Mouse (Mus musculus) limb, embryonic 11.5 days (tissue): ENCODE measurements around the gene Cux1. TPM values are rescaled to one million over a fixed set of nuclear protein-coding genes. Genes with fewer than 3 reads are reported as not detected.
A peak's percentile ranks its signal among the peaks of the same experiment; 100 is the strongest.

Experiments used
- ATAC-seq: fragments of 200-750 bp; cut with Nextera tagmentation; 2 replicates; pipeline ENCODE4 v1.8.0; 2017; ENCODE audit warnings: low read depth; ENCODE audit not compliant: insufficient number of reproducible peaks, low FRiP score, low TSS enrichment
- DNase-seq: peaks from one replicate; pipeline ENCODE4 v3.0.0-alpha.2; 2015; ENCODE audit warnings: low spot score
- H3K27ac ChIP-seq: fragments of 300-500 bp; sonication (generic); replicated peaks from 2 replicates; pipeline ENCODE4 v1.5.1; 2014; ENCODE audit warnings: low read depth, mild to moderate bottlenecking, low read length
- H3K27me3 ChIP-seq: fragments of 300-500 bp; sonication (generic); 2 replicates; pipeline ENCODE4 v1.6.1; 2014; ENCODE audit warnings: mild to moderate bottlenecking, low read length, mixed read lengths; ENCODE audit not compliant: control insufficient read depth, insufficient read depth
- H3K36me3 ChIP-seq: fragments of 300-500 bp; sonication (generic); 2 replicates; pipeline ENCODE4 v1.6.1; 2014; ENCODE audit warnings: mild to moderate bottlenecking, low read length, moderate library complexity, mixed read lengths; ENCODE audit not compliant: control insufficient read depth, insufficient read depth
- H3K4me1 ChIP-seq: fragments of 300-500 bp; sonication (generic); 2 replicates; pipeline ENCODE4 v1.6.1; 2014; ENCODE audit warnings: low read length, mixed read lengths; ENCODE audit not compliant: control insufficient read depth, insufficient read depth
- H3K4me2 ChIP-seq: fragments of 300-500 bp; sonication (generic); 2 replicates; pipeline ENCODE4 v1.6.1; 2014; ENCODE audit warnings: low read depth, mild to moderate bottlenecking, moderate library complexity; ENCODE audit not compliant: severe bottlenecking
- H3K4me3 ChIP-seq: fragments of 300-500 bp; sonication (generic); 2 replicates; pipeline ENCODE4 v1.5.1; 2014; ENCODE audit warnings: low read depth, low read length
- H3K9ac ChIP-seq: fragments of 300-500 bp; sonication (generic); 2 replicates; pipeline ENCODE4 v1.6.1; 2014; ENCODE audit warnings: mild to moderate bottlenecking, low read length
- H3K9me3 ChIP-seq: fragments of 300-500 bp; sonication (generic); 2 replicates; pipeline ENCODE4 v1.6.1; 2016; ENCODE audit warnings: low read length; ENCODE audit not compliant: control insufficient read depth
- WGBS: fragments of 180-500 bp; shearing (Covaris S2); extraction: QIAGEN DNeasy Blood & Tissue Kit; methylation state at CpG from one replicate; pipeline ENCODE4 v1.1.7; 2014; 5-methylcytosine and 5-hydroxymethylcytosine counted together
- polyA plus RNA-seq: library from polyadenylated mRNA; unstranded; fragments of >200 nt; fragmentation: Nextera tagmentation; extraction: Ambion mirVana; gene quantifications from 2 replicates; pipeline ENCODE4 v1.2.1, GENCODE M21; 2014

The Cux1 gene
- polyA plus RNA-seq, 1 experiment from 2014 or later: 65.6 TPM

DNA sequence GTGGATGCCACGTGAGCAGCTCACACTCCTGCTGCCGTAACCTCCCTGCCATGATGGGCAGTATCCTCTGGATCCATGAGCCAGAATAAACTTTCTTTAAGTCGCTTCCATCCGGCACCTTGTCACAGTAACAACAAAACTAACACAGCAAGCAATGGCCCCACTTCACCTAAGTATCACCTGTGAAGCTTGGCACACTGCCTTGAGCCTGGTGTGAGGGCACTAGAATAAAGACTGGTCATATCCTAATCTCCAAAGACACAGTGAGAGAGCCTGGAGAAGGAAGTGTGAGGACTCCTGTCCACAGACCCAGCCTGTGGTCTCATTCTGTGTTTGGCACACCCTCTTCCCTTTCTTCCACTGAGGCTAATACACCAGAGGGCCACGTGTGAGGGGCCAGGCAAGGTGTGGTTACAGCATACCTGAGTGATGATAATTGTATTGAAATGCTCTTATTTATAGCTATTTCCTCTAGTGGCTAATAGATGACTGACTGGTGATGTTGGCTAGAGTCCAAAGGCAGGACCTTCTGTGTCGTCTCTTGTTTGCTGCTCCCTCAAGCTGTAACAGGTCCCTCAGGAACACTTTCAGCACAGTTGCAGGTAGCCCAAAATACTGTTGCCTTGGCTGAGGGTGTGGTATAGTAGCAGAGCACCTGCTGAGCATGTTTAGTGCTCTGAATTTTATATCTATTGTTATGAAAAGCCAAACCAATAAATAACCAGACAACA lies 278.8 kb downstream of the Cux1 start:
- Histone ChIP-seq H3K4me3 (no peak overlapping the region), H3K27ac (no peak overlapping the region), H3K4me2 (no peak overlapping the region), H3K27me3 (no peaks in the 10 kb centered on the region), H3K9ac (no peak overlapping the region), H3K4me1 (no peaks in the 10 kb centered on the region), H3K36me3 (no peaks in the 10 kb centered on the region), H3K9me3 (no peaks in the 10 kb centered on the region)
- DNase-seq: no peak
- 89% methylated on average over 6 of the region's 6 CpGs for WGBS
- ATAC-seq: no peak

DNA sequence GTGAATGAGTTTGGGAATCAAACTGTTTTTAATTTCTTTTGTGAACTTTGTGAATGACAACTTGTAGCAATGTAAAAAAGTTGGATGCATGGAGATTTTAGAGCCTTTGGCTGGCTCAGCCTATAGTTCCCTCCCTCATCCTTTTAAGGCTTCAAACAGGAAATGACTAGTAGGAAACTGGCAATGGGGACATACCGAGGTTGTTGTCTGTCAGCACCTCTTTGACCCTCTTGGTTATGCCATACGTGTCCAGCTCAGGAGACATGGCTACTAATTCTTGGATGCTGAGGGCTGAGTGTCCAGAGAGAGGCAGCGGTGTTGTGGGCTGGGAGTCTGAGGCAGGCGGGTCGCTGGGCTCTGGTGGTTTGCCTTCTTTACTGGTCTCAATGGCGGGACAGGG lies 280.7 kb downstream of the Cux1 start:
- H3K4me1 ChIP-seq: no peaks in the 10 kb centered on the region
- no peak overlapping the region for H3K27ac ChIP-seq
- H3K9ac ChIP-seq: no peak overlapping the region
- no peak overlapping the region for H3K4me2 ChIP-seq
- no peak overlapping the region for H3K4me3 ChIP-seq
- 80% methylated on average over 6 of the region's 6 CpGs for WGBS
- H3K27me3 ChIP-seq: no peaks in the 10 kb centered on the region
- no peaks in the 10 kb centered on the region for H3K9me3 ChIP-seq
- DNase-seq: no peak
- ATAC-seq: no peak
- H3K36me3 ChIP-seq: no peaks in the 10 kb centered on the region; the same call in 1 of the 2 replicates

DNA sequence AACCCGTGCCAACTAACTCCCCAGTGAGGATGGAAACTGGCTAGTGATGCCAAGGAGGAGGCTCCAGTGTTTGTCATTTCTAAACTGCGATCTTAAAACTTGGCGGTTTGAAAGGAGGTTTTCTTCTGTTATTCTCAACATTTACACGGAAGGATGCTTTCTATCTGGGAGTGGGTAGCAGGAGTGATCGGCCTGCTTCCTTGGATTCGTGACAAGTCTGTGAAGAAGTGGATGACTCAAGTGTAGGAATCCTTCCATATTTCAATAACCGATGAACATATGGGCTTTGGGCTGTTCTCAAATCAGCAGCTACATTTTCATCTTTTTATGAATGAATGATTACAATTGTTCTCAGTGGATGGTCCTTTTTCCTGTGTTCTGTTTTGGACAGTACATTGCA lies 282.2 kb downstream of the Cux1 start:
- Histone ChIP-seq H3K4me3 (no peak overlapping the region), H3K9ac (no peak overlapping the region), H3K4me1 (no peaks in the 10 kb centered on the region), H3K9me3 (no peaks in the 10 kb centered on the region), H3K36me3 (no peaks in the 10 kb centered on the region; the same call in 1 of the 2 replicates), H3K4me2 (no peak overlapping the region), H3K27me3 (no peaks in the 10 kb centered on the region), H3K27ac (no peak overlapping the region)
- no peak for DNase-seq
- no peak for ATAC-seq
- WGBS: 91% methylated on average over 7 of the region's 7 CpGs

DNA sequence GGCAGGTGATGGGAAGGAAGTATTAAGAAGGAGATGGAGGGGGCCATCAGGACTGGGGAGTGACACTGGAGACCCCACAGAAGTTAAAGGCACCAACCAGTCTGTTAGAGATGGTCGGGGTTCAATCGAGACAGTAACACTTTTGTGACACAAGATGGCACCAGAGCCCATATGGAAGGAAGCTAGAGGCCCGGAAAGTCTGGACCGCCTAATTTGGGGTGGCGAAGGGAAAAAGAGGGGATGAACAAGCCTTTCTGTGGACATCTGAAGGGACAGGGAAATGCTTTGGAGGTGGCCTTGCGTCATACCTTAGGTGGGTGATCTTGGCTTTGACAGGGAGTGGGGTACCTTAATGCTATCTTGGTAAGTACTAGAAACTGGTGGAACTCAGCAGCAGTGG lies 285.9 kb downstream of the Cux1 start:
- no peak overlapping the region for H3K4me2 ChIP-seq
- WGBS: 58% methylated on average over 6 of the region's 6 CpGs
- H3K9ac ChIP-seq: no peak overlapping the region
- peaks cover 10% of the 10 kb centered on the region; the same call in 1 of the 2 replicates for H3K36me3 ChIP-seq
- H3K27me3 ChIP-seq: no peaks in the 10 kb centered on the region
- H3K27ac ChIP-seq: no peak overlapping the region
- no peak overlapping the region for H3K4me3 ChIP-seq
- DNase-seq (peak; percentile 48), ATAC-seq (no peak)
- no peaks in the 10 kb centered on the region for H3K9me3 ChIP-seq
- H3K4me1 ChIP-seq: no peaks in the 10 kb centered on the region

DNA sequence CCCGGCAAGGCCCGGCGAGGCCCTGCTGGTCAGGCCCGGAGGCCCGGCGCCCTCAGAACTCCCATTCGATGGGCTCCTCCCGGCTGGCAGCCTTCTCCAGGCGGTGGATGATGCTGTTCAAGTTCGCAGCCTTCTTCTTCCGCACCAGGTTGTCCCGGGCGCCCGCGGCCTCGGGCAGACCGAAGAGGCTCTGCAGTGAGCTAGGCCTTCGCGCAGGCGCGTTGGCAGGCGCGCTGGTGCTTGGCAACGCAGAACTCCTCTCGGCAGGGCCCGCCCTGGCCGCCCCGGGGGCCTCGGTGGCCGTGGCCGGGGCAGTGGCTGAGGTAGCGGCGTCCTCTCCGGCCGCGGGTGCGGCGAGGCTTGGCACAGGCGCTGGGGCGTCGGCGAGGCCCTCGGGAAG lies 292.6 kb downstream of the Cux1 start:
- H3K36me3 ChIP-seq: peaks cover 21% of the 10 kb centered on the region
- ATAC-seq: no peak

DNA sequence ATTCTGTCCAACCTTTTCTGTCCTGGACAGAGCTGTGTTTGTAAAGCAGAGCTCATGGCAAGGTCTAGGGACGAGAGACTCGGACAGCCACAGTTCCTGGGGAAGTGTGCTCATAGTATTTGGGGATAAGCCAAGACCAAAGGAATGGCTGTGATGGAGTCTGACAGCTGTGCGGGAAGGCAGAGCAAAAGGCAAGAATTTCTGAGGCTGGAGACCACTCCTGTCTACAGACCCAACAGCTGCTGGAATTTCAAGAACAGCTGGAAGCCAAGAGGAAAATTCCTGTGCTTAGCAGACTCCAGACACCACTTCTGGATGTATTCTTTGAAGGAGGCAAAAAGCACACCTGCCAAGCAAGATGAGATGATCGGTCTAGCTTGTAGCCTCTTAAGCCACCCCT lies 297.4 kb downstream of the Cux1 start:
- Histone ChIP-seq H3K27ac (no peak overlapping the region), H3K4me1 (no peaks in the 10 kb centered on the region), H3K27me3 (no peaks in the 10 kb centered on the region), H3K9ac (no peak overlapping the region), H3K9me3 (no peaks in the 10 kb centered on the region), H3K4me2 (0 out of 2 replicates have a peak overlapping the region, but pooled peaks have one; percentile 2), H3K4me3 (no peak overlapping the region), H3K36me3 (peaks cover 5% of the 10 kb centered on the region)
- 88% methylated on average over 4 of the region's 4 CpGs for WGBS
- ATAC-seq: no peak
- DNase-seq: no peak

More for the DNA sequence above, 292.6 kb downstream of the Cux1 start:
- no peak for DNase-seq
- WGBS: 86% methylated on average over 41 of the region's 43 CpGs
- no peaks in the 10 kb centered on the region for H3K9me3 ChIP-seq
- no peak overlapping the region for H3K9ac ChIP-seq
- no peaks in the 10 kb centered on the region for H3K4me1 ChIP-seq
- H3K27ac ChIP-seq: no peak overlapping the region
- no peak overlapping the region for H3K4me3 ChIP-seq
- H3K4me2 ChIP-seq: no peak overlapping the region
- no peaks in the 10 kb centered on the region for H3K27me3 ChIP-seq

DNA sequence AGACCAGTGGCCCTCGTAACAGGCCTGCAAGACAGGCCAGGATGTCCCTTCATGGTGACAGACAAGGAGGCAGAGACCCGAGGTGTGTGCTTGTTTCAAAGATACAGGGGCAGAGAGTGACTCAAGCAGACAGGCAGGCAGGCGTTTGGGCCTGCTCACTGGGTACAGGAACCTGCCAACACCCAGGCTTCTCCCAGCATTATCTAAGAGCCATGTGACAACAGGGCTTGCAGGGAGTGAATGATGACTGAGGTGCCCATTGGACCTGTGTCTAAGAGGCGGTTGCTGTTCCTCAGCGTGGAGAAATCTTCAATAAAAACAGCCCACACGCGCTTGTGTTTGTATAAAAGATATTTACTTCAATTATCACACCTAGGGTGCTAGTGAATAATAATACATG lies 301.2 kb downstream of the Cux1 start:
- ATAC-seq: no peak
- Histone ChIP-seq H3K4me3 (no peak overlapping the region), H3K27ac (no peak overlapping the region), H3K9me3 (no peaks in the 10 kb centered on the region), H3K36me3 (no peaks in the 10 kb centered on the region), H3K4me1 (no peaks in the 10 kb centered on the region), H3K9ac (no peak overlapping the region), H3K27me3 (no peaks in the 10 kb centered on the region), H3K4me2 (no peak overlapping the region)
- WGBS: 83% methylated on average over 7 of the region's 7 CpGs
- no peak for DNase-seq

DNA sequence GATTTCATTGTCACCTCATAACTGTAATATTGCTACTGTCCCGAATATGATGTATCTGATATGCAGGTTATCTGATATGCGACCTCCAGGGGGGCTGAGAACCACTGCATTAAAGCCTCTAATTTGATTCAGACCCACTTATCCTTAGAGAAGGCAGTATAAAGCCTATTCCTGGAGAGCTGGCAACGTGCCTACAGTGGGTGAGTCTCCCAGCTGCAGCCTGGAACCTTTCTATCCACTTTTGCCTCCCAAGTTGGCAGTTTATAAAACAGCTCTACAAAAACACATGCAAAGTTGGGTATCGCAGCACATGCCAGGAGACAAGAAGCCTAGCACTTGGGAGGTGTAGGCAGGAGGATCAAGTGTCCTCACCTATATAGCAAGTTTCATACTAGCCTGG lies 303.9 kb downstream of the Cux1 start:
- Histone ChIP-seq H3K36me3 (no peaks in the 10 kb centered on the region), H3K27me3 (no peaks in the 10 kb centered on the region), H3K27ac (no peak overlapping the region), H3K4me3 (no peak overlapping the region), H3K9ac (no peak overlapping the region), H3K4me1 (no peaks in the 10 kb centered on the region), H3K9me3 (no peaks in the 10 kb centered on the region), H3K4me2 (no peak overlapping the region)
- ATAC-seq (no peak), DNase-seq (no peak)
- WGBS: 86% methylated on average over 4 of the region's 4 CpGs

DNA sequence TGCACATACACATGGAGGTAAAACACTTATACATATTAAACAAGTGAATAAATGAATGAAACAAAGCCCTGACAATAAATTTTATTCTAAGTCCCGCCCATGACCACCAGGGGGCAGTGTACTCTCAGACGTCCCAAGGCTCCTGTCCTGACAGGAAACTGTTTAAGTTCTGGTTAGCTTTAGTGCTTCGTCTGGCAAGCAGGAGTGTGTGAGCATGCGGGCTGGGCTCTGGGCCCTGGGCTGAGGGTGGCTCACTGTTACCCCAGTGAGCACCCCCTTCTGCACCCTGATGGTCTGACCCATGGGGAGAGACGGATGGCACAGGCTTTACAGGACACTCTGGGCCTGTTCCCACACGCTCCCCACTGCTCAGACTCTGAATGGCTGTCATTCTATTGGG lies 308.4 kb downstream of the Cux1 start:
- peak; percentile 87 for DNase-seq
- WGBS: 31% methylated on average over 6 of the region's 6 CpGs

More for the DNA sequence above, 308.4 kb downstream of the Cux1 start:
- Histone ChIP-seq H3K36me3 (no peaks in the 10 kb centered on the region), H3K4me1 (no peaks in the 10 kb centered on the region), H3K4me2 (no peak overlapping the region), H3K27ac (no peak overlapping the region), H3K9me3 (no peaks in the 10 kb centered on the region), H3K9ac (no peak overlapping the region), H3K4me3 (no peak overlapping the region), H3K27me3 (no peaks in the 10 kb centered on the region)
- ATAC-seq: no peak
